Mouse (Mus musculus) spleen, embryonic (tissue): Measurements from ENCODE around the gene Tbl3.
"Not testable (repeated sequence)": the region's sequence is repeated elsewhere in the genome, so short reads cannot be mapped to it uniquely, and the experiment has no call there.

Experiments
- CTCF ChIA-PET: fragments of 350-600 bp; sonication (Branson Sonifier 250); formaldehyde crosslinking; loops from one replicate; lab custom pipeline; 2022; lab: Charles Lee

The Tbl3 gene

DNA sequence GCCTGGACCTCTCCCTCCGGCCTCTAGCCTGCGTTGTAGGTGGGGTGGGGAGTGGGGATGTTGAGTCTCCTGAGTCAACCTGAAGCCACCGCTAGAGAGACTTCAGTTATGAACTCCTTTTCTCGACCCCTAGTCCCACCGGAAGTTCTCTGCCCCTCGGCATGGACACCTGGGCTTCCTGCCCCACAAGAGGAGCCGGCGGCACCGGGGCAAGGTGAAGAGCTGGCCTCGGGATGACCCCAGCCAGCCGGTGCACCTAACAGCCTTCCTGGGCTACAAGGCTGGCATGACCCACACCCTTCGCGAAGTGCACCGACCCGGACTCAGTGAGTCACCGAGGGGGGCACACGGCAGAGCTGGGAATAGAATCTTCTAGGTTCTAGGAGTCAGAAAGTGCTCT is 20.7 kb upstream of the Tbl3 start:
- CTCF ChIA-PET, result no interaction called here

DNA sequence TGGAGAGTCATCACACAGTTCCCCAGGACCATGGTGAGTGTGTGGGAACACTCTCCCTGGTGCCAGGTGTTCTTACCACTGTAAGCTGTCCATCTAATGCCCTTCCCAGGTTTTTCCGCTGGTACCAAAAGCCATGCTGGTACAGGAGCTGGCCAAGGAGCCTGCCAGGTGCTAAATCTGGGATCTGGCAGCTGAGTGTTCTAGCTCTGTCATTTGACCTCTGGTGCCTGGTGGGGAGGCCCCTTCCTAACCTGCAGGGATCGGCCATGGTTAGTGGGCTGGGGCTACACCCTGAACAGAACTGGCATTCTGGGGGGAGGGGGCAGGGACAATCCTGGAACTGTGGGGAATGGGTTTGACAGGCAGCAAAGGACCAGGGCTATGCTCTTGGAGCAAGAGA is 20.2 kb upstream of the Tbl3 start, which contains the start of gene Rpl3l:
TSS of gene Rpl3l (plus strand) at position 203 of the 400 bp plus-strand sequence.
- CTCF ChIA-PET, result no interaction called here

DNA sequence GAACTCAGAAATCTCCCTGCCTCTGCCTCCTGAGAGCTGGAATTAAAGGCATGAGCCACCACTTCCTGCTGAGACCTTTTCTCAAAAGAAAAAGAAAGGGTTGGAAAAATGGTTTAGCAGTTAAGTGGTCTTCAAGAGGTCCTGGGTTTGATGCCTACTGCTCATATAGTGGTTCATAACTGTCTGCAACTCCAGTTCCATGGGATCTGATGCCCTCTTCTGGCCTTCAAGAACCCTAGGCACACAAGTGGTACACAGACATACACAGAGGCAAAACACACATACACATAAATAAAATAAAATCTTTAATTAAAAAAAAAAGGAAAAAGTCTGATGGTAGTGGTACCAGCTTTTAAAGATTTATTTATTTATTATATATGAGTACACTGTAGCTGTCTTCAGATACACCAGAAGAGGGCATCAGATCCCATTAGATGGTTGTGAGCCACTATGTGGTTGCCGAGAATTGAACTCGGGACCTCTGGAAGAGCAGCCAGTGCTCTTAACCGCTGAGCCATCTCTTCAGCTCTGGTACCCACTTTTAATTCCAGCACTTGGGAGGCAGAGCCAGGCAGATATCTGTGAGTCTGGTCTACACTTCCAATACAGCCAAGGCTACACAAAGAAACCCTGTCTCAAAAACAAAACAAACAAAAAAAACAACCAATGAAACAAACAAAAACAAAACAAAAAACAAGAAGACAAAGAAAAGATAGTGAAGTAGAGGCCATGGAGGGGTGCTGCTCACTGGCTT is 18.4 kb upstream of the Tbl3 start:
- CTCF ChIA-PET, result interaction anchor here (1.7 kb wide), 1 partner anchor 8 kb away, joined by 5 read pairs; no protein-coding TSS in a partner anchor

DNA sequence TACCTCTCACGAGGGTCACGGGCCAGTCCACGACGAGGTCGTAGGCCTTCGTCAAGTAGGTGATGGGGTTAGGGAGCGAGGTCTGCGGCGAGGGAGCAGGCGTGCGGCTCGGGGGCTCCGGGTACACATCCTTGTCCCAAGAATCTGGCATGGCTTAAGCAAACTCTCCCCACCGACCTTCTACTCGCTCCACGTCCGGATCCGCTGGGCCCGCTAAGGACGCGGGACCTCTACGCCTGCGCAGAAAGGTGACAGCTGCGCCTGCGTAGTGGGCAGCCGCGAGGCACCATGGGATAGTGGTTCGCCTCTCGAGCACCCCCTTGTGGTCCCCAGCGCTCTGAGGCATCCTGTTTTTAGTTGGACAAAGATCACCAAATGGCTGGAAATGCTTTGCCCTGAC is 16.7 kb upstream of the Tbl3 start, which contains the start of gene Ndufb10:
TSS of gene Ndufb10 (minus strand) at position 295 of the 400 bp plus-strand sequence.
- CTCF ChIA-PET, result interaction anchor here (1.7 kb wide), 1 partner anchor 9 kb away, joined by 5 read pairs; no protein-coding TSS in a partner anchor

DNA sequence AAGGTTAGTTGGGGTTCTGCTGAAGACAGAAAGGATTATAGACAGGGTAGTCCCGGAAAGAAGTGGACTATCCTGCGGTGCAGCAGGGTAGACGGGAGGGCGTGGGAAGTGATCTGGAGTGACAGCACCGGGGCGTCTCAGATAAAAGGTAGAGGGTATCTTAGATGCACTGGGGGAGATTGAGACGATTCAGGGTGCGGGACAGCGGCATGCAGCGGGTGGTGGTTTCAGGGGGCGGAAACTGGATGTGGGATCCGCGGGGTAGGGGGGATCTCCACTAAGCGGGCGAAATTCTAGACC is 16.4 kb upstream of the Tbl3 start:
- CTCF ChIA-PET, result interaction anchor here (0.7 kb wide), 2 partner anchors 43 to 237 kb away, joined by 3 read pairs; partner anchors contain the start of gene Jpt2

DNA sequence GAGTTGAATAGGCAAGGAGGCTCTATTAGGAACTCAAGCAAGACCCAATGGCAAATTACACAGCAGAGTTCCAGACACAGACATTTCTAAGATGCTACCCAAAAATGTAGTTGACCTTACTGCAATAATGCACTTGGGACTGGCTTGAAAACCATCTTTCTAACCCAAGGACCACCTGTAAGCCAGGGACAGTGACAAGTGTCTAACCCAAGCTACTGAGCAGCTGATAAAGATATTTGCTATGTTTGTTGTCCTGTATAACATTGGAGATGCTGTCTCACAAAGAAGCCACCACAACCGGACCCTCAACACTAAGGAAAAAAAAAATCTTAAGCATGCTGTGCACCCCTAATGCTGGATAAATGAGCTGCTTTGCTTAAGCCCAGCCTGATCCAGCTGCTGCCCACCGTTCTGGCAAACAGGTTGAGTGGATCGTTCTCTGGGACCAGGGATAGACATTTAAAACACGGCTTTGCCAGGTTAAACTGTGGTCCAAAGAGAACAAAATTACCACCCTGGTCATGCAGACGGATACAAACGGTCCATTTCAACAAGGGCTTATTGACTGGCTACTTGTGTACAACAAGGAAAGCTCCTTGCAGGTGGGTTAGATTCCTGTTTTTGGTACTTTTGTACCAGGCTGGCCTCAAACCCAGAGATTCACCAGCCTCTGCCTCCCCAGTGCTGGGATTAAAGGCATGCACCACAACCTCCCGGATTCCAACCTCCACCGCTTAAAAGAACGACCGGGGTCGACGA is 15.8 kb upstream of the Tbl3 start:
- CTCF ChIA-PET, result interaction anchor here (0.6 to 0.7 kb wide), 4 partner anchors 8 to 456 kb away, joined by 3 to 4 read pairs (median 3); partner anchors contain the start of gene Jpt2

DNA sequence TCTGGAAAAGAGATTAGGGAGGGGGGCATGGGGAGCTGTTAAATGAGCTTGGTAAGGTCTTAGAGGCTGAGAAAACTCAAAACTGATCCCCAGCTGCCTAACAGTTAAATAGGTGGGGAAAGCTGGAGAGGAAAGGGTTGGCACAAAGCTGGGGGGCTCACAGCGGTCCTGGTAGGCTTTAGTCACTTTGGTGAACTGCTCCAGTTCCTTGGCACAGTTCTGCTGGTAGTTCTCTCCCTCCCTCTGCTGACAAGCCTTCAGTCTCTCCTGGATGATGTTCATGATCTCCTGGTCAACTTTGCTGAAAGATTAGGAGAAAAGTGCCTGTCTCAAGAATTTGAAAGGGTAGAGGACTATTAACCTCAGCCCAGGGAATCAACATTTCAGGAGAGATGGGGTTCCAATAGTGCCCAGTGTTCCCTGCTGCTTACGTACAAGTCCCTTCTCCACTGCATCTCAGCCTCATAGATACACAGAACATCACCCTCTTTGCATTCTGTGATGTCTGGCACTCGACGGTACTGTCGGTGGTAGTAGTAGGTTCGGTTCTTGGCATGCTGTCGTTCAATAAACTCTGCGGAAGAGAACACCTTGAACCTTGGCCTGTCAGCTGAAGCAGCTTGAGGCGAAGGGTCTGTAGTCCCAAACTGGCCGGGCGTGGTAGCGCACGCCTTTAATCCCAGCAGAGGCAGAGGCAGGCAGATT is 14.9 kb upstream of the Tbl3 start:
- CTCF ChIA-PET, result interaction anchor here (0.7 kb wide), 1 partner anchor 457 kb away, joined by 4 read pairs; no protein-coding TSS in a partner anchor

DNA sequence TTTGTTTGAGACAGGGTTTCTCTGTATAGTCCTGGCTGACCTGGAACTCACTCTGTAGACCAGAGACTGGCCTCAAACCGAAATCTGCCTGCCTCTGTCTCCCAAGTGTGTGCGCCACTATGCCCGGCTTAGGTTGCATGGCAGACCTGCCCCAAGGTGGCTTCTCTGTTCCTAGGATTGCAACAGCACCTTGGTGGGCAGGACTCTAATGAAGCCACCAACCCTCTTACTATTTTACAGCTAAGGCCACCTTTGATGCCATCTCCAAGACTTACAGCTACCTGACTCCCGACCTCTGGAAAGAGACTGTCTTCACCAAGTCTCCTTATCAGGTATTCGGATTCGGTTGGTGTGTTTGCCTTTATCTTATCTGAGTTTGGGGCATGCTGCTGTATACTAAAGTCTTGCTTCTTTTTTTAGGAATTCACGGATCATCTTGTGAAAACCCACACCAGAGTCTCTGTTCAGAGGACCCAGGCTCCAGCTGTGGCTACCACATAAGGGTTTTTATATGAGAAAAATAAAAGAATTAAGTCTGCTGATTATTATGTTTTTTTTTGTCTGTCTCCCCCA is 14.0 kb upstream of the Tbl3 start:
- CTCF ChIA-PET, result not testable (repeated sequence)

DNA sequence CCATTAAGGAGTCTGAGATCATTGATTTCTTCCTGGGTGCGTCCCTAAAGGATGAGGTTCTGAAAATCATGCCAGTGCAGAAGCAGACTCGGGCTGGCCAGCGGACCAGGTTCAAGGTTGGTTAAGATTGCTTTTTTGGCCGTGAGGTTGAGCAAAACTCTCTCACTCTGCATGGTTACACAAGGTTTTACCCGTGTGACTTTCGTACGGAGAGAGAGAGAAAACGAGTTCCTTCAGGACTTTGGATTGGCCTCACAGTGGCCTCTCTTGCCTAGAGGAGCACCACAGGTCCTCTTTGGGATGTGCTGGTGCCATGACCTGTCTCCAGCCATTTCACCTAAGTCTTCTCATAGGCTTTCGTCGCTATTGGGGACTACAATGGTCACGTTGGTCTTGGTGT is 13.2 kb upstream of the Tbl3 start:
- CTCF ChIA-PET, result not testable (repeated sequence)

DNA sequence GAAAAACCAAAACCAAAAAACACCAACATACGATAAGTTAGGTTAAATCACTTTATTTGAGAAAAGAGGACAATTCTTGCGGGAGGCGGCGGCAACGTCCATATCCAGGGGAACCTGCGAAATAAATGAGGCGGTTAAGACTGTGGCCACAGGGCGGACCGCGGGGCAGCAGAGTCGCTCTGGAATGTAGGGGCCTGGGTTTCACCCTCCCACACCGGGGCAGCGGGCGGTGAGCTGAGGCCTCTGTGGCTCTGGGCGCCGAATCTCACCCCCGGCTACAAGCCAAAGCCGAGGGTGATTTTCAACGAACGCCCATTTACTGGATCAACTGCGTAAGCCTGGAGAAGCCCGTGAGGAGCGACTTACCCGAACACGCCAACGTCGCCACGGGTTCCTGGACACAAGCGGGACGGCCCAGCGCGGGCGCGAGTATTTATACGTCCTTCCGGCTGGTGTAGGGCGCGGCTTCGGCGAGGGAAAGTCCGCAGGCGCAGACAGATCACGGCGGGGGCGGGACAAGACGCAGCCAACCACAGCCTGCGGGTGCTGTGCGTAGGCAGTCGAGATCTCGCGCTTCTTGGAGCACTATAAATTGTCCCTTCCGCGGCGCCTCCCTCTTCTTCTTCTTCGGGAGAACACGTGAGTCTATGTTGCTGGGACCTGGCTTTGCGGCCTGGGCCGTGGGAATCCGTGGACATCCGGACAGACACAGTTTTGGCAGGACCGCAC is 12.2 kb upstream of the Tbl3 start:
- CTCF ChIA-PET, result no interaction called here

DNA sequence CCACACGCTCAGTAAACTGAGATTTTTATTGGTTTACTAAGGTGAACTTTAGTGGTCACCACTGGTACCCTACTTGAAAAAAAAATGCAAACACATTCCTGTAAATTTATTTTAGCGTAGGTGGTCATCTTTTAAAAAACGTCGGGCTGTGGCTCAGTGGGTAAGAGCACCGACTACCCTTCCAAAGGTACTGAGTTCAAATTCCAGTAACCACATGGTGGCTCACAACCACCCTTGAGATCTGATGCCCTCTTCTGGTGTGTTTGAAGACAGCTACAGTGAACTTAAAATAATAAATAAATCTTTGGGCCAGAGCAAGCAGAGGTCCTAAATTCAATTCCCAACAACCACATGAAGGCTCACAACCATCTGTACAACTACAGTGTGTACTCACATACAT is 11.5 kb upstream of the Tbl3 start:
- CTCF ChIA-PET, result not testable (repeated sequence)

DNA sequence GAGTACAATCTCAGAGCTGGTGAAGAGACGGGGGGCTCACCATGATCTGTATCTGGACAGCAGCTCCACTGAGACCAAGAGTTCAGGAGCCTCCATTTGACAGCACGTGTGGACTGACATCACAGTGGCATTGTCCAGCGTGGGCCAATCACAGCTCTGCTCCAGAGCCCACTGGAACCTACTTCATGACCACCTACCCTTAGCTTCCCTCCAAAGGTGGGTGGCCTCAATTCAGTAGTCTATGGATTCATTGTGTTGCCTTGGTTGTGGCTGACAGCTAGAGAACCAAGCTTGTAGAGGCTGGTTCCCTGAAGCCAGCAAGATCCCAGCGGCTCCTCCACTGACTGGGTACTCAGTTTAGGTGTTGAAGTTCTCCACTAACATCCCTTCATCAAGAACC is 10.5 kb upstream of the Tbl3 start, which contains the start of the genes Rnf151 and Rps2:
TSS of gene Rnf151 (minus strand) at position 121 of the 400 bp plus-strand sequence.
TSS of gene Rps2 (plus strand) at position 174 of the 400 bp plus-strand sequence.
- CTCF ChIA-PET, result interaction anchor here (0.6 to 0.7 kb wide), 2 partner anchors 22 to 35 kb away, joined by 3 to 20 read pairs; no protein-coding TSS in a partner anchor

DNA sequence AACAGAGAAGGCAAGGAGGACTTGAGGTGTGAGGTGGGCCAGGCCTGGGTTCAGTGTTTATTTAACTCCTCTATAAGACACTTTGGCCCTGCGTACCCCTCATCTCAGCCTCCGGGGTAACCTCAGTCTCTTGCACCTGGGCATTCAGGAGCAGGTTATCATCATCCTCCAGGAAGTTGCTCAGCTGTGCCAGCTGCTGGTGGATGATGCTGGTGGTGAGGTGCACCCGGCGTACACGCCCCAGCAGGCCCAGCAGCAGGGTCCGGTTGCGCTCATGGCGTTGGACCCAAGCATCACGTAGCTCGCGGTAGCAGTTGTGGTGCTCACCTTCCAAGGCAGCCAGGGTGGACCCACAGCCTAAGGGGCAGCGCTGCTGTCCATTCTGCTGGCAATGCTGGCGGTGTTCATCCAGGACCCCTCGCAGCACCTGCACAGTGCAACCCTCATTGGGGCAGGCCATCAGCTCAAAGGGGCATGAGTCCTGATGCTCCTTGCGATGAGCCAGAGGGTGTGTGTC is 8.8 kb upstream of the Tbl3 start:
- CTCF ChIA-PET, result no interaction called here

DNA sequence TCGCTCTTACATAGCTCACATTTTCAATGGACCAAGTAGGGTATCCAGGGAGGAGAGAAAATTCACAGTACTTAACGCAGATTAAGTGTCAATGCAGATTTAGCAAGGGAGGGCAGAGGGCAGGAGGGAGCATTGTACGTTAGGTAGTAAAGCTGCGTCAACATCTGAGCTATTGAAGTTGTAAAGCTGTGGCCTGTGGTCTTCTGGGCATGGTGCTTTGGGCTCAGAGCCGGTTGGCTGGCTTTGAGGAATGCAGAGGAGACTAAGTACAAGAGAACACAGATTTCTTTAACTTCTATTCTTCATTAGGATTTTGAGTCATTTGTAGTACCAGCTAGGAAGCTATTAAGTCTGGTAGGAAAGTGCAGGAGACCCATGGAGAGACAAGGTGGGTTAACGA is 8.1 kb upstream of the Tbl3 start:
- CTCF ChIA-PET, result no interaction called here

DNA sequence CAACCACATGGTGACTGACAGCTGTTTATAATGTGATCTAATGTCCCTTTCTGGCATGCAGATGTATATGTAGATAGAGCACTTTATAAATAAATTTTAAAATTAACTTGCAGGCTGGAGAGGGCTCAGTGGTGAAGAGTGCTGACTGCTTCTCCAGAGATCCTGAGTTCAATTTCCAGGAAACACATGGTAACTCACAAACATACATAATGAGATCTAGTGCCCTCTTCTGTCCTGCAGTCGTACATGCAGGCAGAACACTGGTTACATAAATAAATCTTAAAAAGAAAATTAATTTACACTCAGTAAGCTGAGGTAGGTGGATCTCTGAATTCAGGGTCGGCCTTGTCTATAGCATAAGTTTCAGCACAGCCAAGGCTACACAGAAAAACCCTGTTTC is 1.2 kb upstream of the Tbl3 start:
- CTCF ChIA-PET, result interaction anchor here (1.3 kb wide), 1 partner anchor 11 kb away, joined by 4 read pairs; no protein-coding TSS in a partner anchor

DNA sequence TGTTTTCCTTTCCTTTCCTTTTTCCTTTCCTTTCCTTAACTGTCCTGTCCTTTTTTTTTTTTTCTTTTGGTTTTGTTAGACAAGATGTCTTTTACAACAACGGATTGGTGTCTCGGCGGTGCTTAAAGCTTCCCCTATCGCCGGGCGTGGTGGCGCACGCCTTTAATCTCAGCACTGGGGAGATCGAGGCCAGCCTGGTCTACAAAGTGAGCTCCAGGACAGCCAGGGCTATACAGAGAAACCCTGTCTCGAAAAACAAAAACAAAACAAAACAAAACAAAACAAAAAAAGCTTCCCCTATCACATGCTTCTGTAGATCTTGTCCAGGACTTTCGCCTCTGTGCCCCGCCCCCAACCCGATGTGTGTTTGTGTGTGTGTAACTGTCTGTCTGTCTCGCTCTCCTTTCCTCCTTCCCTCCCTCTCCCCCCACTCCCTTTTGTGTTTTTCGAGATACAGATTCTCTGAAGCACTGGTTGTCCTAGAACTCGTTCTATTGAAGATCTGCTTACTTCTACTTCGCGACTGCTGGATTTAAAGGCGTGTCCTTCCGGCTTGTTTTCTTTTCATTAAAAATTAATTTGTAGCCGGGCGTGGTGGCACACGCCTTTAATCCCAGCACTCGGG is 453 bp upstream of the Tbl3 start:
- CTCF ChIA-PET, result interaction anchor here (0.6 to 1.3 kb wide), 3 partner anchors 11 to 183 kb away, joined by 3 to 5 read pairs (median 4); no protein-coding TSS in a partner anchor

DNA sequence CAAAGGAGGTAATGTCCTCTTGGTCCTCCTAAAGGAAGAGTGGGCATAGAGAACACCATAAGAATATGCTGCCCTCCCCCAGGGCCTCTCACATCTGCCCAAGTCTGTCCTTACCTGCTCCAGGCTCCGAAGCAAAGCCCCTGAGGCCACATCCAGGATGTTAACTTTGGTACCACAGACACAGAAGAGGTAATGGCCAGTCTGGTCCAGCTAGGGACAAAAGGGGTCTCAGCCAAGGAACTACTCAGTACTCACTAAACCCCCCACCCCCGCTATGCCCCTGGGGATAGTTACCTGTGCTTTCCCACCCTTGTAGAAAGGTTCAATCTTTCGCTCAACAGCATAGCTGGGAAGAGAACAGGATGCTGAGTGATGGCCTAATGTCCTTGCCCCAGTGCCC is 1.6 kb downstream of the Tbl3 start:
- CTCF ChIA-PET, result no interaction called here

DNA sequence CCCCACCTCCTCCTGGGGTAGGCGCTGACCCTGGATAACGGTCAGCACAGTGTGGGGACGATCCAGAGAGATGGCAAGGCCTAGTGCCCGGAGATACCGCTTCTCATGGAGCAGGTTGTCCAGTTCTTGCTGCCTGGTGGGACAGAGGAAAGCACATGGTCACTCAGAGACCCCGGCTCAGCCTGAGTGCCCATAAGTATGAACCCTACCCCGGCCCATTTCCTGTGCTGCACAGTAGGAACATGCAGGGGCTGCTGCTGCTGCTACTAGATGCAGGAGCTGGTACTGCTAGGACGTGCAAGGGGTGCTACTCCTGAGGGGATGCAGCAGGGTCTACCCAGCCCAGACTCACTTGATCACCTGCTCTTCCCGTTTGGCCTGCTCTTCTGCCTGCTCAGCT is 6.2 kb downstream of the Tbl3 start:
- CTCF ChIA-PET, result no interaction called here

DNA sequence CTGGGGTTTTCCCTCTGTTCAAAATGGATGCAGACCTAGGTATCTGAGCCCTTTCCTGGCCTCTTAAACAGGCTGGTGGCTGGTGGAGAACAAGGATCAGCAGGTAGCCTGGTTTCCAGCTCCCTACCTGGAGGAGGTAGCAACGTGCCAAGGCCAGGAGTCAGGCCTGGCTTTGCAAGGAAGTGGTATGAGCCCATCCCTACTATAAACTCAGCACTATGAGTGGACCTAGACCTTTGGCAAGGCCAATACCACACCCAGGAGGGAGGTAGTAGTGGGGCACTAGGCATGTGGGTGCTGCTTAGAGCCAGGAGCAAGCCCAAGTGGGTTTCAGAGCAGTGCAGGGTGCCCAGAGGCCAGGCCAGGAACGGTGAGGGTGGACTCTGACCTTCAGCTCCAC is 8.0 kb downstream of the Tbl3 start:
- CTCF ChIA-PET, result no interaction called here

DNA sequence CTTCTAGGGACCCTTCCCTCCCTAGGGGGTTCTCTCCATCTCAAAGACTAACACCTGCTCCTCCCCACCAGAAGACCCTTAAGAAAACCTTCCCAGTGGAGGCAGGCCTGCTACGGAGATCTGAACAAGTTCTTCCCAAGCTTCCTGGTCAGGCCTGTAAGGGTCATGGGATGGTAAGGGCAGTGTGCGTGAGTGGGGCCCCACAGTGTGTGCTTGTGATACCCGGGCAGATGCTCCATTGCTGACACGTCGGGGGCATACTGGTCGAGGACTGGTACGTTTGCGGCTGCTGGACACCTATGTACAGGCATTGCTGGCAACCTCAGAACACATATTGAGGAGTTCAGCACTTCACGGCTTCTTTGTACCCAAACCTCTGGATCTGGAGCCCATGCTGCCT is 8.7 kb downstream of the Tbl3 start:
- CTCF ChIA-PET, result no interaction called here
